In the genomic region with DNA sequence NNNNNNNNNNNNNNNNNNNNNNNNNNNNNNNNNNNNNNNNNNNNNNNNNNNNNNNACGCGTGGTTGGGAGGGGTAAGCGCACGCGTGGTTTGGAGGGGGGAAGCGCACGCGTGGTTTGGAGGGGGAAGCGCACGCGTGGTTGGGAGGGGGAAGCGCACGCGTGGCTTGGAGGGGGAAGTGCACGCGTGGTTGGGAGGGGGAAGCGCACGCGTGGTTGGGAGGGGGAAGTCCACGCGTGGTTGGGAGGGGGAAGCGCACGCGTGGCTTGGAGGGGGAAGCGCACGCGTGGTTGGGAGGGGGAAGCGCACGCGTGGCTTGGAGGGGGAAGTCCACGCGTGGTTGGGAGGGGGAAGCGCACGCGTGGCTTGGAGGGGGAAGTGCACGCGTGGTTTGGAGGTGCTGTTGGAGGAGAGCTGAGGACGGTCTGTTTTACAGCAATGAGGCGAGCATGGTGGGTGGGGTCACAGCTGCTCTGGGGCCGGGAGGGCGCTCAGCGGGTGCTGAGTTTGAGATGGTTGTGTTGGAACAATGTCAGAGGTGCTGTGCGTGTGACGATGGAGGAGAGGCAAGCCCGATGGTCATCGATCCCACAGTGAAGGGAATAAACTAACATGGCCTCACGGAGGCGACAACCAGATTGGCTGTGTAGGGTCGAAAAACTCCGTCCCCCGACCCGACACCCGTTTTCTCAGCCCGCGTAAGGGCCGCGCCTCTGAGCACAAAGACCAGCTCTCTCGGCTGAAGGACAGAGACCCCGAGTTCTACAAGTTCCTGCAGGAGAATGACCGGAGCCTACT, we compare ENCODE assay signal across 8 mouse cellular contexts. TPM values are rescaled to one million over a fixed set of nuclear protein-coding genes. Genes with fewer than 3 reads are reported as not detected.
DNase-seq lines count a peak whose midpoint lies in the region; ATAC-seq lines count a peak whose summit lies in the region.

No protein-coding gene starts in this region.

- H3K36me3 ChIP-seq in kidney, embryonic 14.5 days (ENCODE audit: control insufficient read depth, insufficient read depth, low read length), result peaks cover 61% of the 10 kb centered on the region
- peaks cover 65% of the 10 kb centered on the region for H3K36me3 ChIP-seq in hindbrain, embryonic 10.5 days

- H3K9me3 ChIP-seq in kidney, embryonic 14.5 days (ENCODE audit: control insufficient read depth, low read length), result no peaks in the 10 kb centered on the region
- no peaks in the 10 kb centered on the region for H3K9me3 ChIP-seq in hindbrain, embryonic 10.5 days

- peaks cover 9% of the 10 kb centered on the region for H3K4me1 ChIP-seq in kidney, embryonic 14.5 days (ENCODE audit: control insufficient read depth, insufficient read depth, low read length)
- peaks cover 30% of the 10 kb centered on the region for H3K4me1 ChIP-seq in hindbrain, embryonic 10.5 days (replicated peaks)

- ATAC-seq in kidney, embryonic 14.5 days (ENCODE audit: low FRiP score, low TSS enrichment), result no peak
- ATAC-seq in megakaryocyte progenitor cell, adult 5-6 weeks (replicated peaks; ENCODE audit: poor library complexity), result peak; percentile 21

- H3K27ac ChIP-seq in kidney, embryonic 14.5 days (ENCODE audit: low read depth, low read length), result peak overlapping the region; percentile 97; the same call in 1 of the 2 replicates
- peak overlapping the region; percentile 93 for H3K27ac ChIP-seq in hindbrain, embryonic 10.5 days

- peak overlapping the region; percentile 83 for H3K4me3 ChIP-seq in kidney, embryonic 14.5 days (ENCODE audit: low read length)
- H3K4me3 ChIP-seq in hindbrain, embryonic 10.5 days, result peak overlapping the region; percentile 94

- H3K9ac ChIP-seq in kidney, embryonic 14.5 days (ENCODE audit: low read depth, low read length), result peak overlapping the region; percentile 79

- 27% methylated on average over 55 of the region's 60 CpGs for WGBS in kidney, embryonic 14.5 days
- WGBS in hindbrain, embryonic 10.5 days, result 22% methylated on average over 58 of the region's 60 CpGs

- DNase-seq in kidney, adult 18-20 months, result no peak
- DNase-seq in ZHBTc4 (ENCODE audit: low read depth, low spot score), result peak; percentile 69
- DNase-seq in hindbrain, embryonic 10.5 days (ENCODE audit: low spot score), result peak; percentile 37
- DNase-seq in layer of hippocampus, adult 9-10 months (ENCODE audit: low spot score), result no peak
- no peak for DNase-seq in left cerebral cortex, adult 18-20 months (ENCODE audit: low spot score in 2 of 2)
- no peak for DNase-seq in kidney, postnatal 4 days

- no peaks in the 10 kb centered on the region for H3K27me3 ChIP-seq in kidney, embryonic 14.5 days (ENCODE audit: control insufficient read depth, insufficient read depth, low read length)
- H3K27me3 ChIP-seq in hindbrain, embryonic 10.5 days (ENCODE audit: insufficient read depth, poor library complexity, severe bottlenecking), result no peaks in the 10 kb centered on the region

- peak overlapping the region; percentile 60 for H3K4me2 ChIP-seq in kidney, embryonic 14.5 days (replicated peaks; ENCODE audit: low read depth, low read length)

RNA-seq across cellular contexts. Expression of a gene that starts 1.0 kb away (rescaled TPM):
- polyA plus RNA-seq in kidney, embryonic 14.5 days (2014; fragmentation: Nextera tagmentation; extraction: Ambion mirVana), result 79.7 and 109 TPM in 2 replicates
- 91.4 and 108 TPM in 2 replicates for polyA plus RNA-seq in hindbrain, embryonic 10.5 days (2016; fragmentation: Nextera tagmentation; extraction: Ambion mirVana)
- total RNA-seq in megakaryocyte progenitor cell, adult 5-6 weeks (2015), result 72.3 and 81.6 TPM in 2 replicates
- total RNA-seq in megakaryocyte progenitor cell, adult 5-6 weeks (2017), result 122 and 140 TPM in 2 replicates
- 10 to 100 TPM; 70.4 to 71.6 TPM for total RNA-seq in left cerebral cortex, adult 18-20 months (2021)

RNA-seq across cellular contexts. Expression of a gene that starts 2.2 kb away (rescaled TPM):
- 17.4 and 20.3 TPM in 2 replicates for polyA plus RNA-seq in kidney, embryonic 14.5 days (2014; fragmentation: Nextera tagmentation; extraction: Ambion mirVana)
- polyA plus RNA-seq in hindbrain, embryonic 10.5 days (2016; fragmentation: Nextera tagmentation; extraction: Ambion mirVana), result 22.3 and 23.0 TPM in 2 replicates
- total RNA-seq in megakaryocyte progenitor cell, adult 5-6 weeks (2015), result 11.6 and 18.4 TPM in 2 replicates
- 12.8 and 15.5 TPM in 2 replicates for total RNA-seq in megakaryocyte progenitor cell, adult 5-6 weeks (2017)
- total RNA-seq in left cerebral cortex, adult 18-20 months (2021), result 10 to 100 TPM; 34.2 to 40.1 TPM

RNA-seq across cellular contexts. Expression of a gene that starts 18.6 kb away (rescaled TPM):
- polyA plus RNA-seq in kidney, embryonic 14.5 days (2014; fragmentation: Nextera tagmentation; extraction: Ambion mirVana), result 0.18 and 0.20 TPM in 2 replicates
- 2.1 and 2.7 TPM in 2 replicates for polyA plus RNA-seq in hindbrain, embryonic 10.5 days (2016; fragmentation: Nextera tagmentation; extraction: Ambion mirVana)
- not detected in 2 replicates for total RNA-seq in megakaryocyte progenitor cell, adult 5-6 weeks (2015)
- total RNA-seq in megakaryocyte progenitor cell, adult 5-6 weeks (2017), result 0.12 and 0.30 TPM in 2 replicates
- 1 to 10 TPM; 4.0 to 5.6 TPM for total RNA-seq in left cerebral cortex, adult 18-20 months (2021)

RNA-seq across cellular contexts. Expression of a gene that starts 21.2 kb away (rescaled TPM):
- polyA plus RNA-seq in kidney, embryonic 14.5 days (2014; fragmentation: Nextera tagmentation; extraction: Ambion mirVana), result 0.67 and 0.92 TPM in 2 replicates
- 1.2 and 1.8 TPM in 2 replicates for polyA plus RNA-seq in hindbrain, embryonic 10.5 days (2016; fragmentation: Nextera tagmentation; extraction: Ambion mirVana)
- total RNA-seq in megakaryocyte progenitor cell, adult 5-6 weeks (2015), result 0.12 TPM in 1 of 2 replicates, not detected in the other
- 0.08 TPM in 1 of 2 replicates, not detected in the other for total RNA-seq in megakaryocyte progenitor cell, adult 5-6 weeks (2017)
- total RNA-seq in left cerebral cortex, adult 18-20 months (2021), result under 1 TPM; 0.19 to 0.33 TPM

RNA-seq across cellular contexts. Expression of a gene that starts 33.7 kb away (rescaled TPM):
- 1.0 and 1.6 TPM in 2 replicates for polyA plus RNA-seq in kidney, embryonic 14.5 days (2014; fragmentation: Nextera tagmentation; extraction: Ambion mirVana)
- polyA plus RNA-seq in hindbrain, embryonic 10.5 days (2016; fragmentation: Nextera tagmentation; extraction: Ambion mirVana), result 4.3 and 7.0 TPM in 2 replicates
- total RNA-seq in megakaryocyte progenitor cell, adult 5-6 weeks (2015), result 0.46 and 0.62 TPM in 2 replicates
- total RNA-seq in megakaryocyte progenitor cell, adult 5-6 weeks (2017), result 0.07 and 0.12 TPM in 2 replicates
- 1 to 10 TPM; 5.8 to 6.0 TPM for total RNA-seq in left cerebral cortex, adult 18-20 months (2021)

Comparison
In these comparisons a context has a peak if more than half of its experiments do, and no peak if none do; other contexts are left out.
1. DNase-seq: peak in ZHBTc4 (single experiment) and hindbrain, embryonic 10.5 days (single experiment); none in kidney, adult 18-20 months (single experiment), layer of hippocampus, adult 9-10 months (single experiment), left cerebral cortex, adult 18-20 months (0 of 2) and kidney, postnatal 4 days (0 of 2).